Comparison of ENCODE assay signal across 10 mouse cellular contexts in genomic region chr17:31912881-31913662, GRCm38 (mm10). TPM values are rescaled to one million over a fixed set of nuclear protein-coding genes. Genes with fewer than 3 reads are reported as not detected.
DNase-seq lines count a peak whose midpoint lies in the region; ATAC-seq lines count a peak whose summit lies in the region.
"Had no signal": no experiment of that assay in that cellular context is flagged by ENCODE, and none has a peak within 500 bp of the region (broad histone marks: within the 10 kb centered on the region; RNA-seq: fewer than 3 reads in every experiment).

No protein-coding gene starts in this region.

- peaks cover 19% of the 10 kb centered on the region; the same call in 1 of the 2 replicates for H3K4me1 ChIP-seq in kidney, embryonic 16.5 days (ENCODE audit: insufficient read depth, low read length)
- peaks cover 27% of the 10 kb centered on the region for H3K4me1 ChIP-seq in embryonic facial prominence, embryonic 12.5 days
- peaks cover 4% of the 10 kb centered on the region; the same call in 1 of the 2 replicates for H3K4me1 ChIP-seq in midbrain, embryonic 11.5 days (ENCODE audit: control insufficient read depth, insufficient read depth, low read length)
- H3K4me1 ChIP-seq: liver, embryonic 13.5 days had no signal

- 0 out of 2 replicates have a peak overlapping the region, but pooled peaks have one; percentile 25 for H3K9ac ChIP-seq in kidney, embryonic 16.5 days (replicated peaks; ENCODE audit: low read length)
- no peak overlapping the region for H3K9ac ChIP-seq in embryonic facial prominence, embryonic 12.5 days
- 0 out of 2 replicates have a peak overlapping the region, but pooled peaks have one; percentile 14 for H3K9ac ChIP-seq in midbrain, embryonic 11.5 days (ENCODE audit: low read length)
- H3K9ac ChIP-seq: liver, embryonic 13.5 days; neural tube, embryonic 12.5 days had no signal

- H3K27me3 ChIP-seq in kidney, embryonic 16.5 days (ENCODE audit: insufficient read depth, low read length): no peaks in the 10 kb centered on the region
- no peaks in the 10 kb centered on the region for H3K27me3 ChIP-seq in embryonic facial prominence, embryonic 12.5 days
- no peaks in the 10 kb centered on the region for H3K27me3 ChIP-seq in midbrain, embryonic 11.5 days (ENCODE audit: control insufficient read depth, insufficient read depth, low read length)
- H3K27me3 ChIP-seq: liver, embryonic 13.5 days; neural tube, embryonic 12.5 days had no signal

- no peak overlapping the region for H3K4me3 ChIP-seq in kidney, embryonic 16.5 days (ENCODE audit: low read length)
- H3K4me3 ChIP-seq in embryonic facial prominence, embryonic 12.5 days: no peak overlapping the region
- no peak overlapping the region for H3K4me3 ChIP-seq in midbrain, embryonic 11.5 days (ENCODE audit: low read depth, low read length)
- H3K4me3 ChIP-seq: liver, embryonic 13.5 days; neural tube, embryonic 12.5 days had no signal

- WGBS in kidney, embryonic 16.5 days: 48% methylated on average over 18 of the region's 18 CpGs
- WGBS in embryonic facial prominence, embryonic 12.5 days: 42% methylated on average over 18 of the region's 18 CpGs
- WGBS in midbrain, embryonic 11.5 days: 65% methylated on average over 18 of the region's 18 CpGs

- no peaks in the 10 kb centered on the region for H3K9me3 ChIP-seq in kidney, embryonic 16.5 days (ENCODE audit: low read length)
- H3K9me3 ChIP-seq in embryonic facial prominence, embryonic 12.5 days: 0 out of 2 replicates have a peak, but pooled peaks cover 4% of the 10 kb centered on the region
- H3K9me3 ChIP-seq in midbrain, embryonic 11.5 days (ENCODE audit: control insufficient read depth, low read length): no peaks in the 10 kb centered on the region
- H3K9me3 ChIP-seq: liver, embryonic 13.5 days; neural tube, embryonic 12.5 days had no signal

- ATAC-seq in kidney, embryonic 16.5 days (ENCODE audit: low FRiP score, low TSS enrichment): no peak
- ATAC-seq in embryonic facial prominence, embryonic 12.5 days (ENCODE audit: insufficient number of reproducible peaks, insufficient read depth, low FRiP score, low TSS enrichment): no peak
- no peak for ATAC-seq in midbrain, embryonic 11.5 days (ENCODE audit: low FRiP score)

- DNase-seq in adrenal gland, postnatal 14 days: peak; percentile 41
- DNase-seq in adrenal gland, adult 8-10 months: no peak
- DNase-seq in kidney, adult 11 months: no peak
- peak; percentile 84 for DNase-seq in midbrain, embryonic 11.5 days (ENCODE audit: low spot score, missing footprints)
- DNase-seq in urinary bladder, postnatal 10 days (ENCODE audit: low spot score): no peak
- no peak for DNase-seq in spleen, postnatal 14 days (ENCODE audit: low spot score in 2 of 2)
- DNase-seq: liver, embryonic 13.5 days had no signal

- H3K27ac ChIP-seq in kidney, embryonic 16.5 days (ENCODE audit: low read length): no peak overlapping the region
- peak overlapping the region; percentile 65; the same call in 1 of the 2 replicates for H3K27ac ChIP-seq in embryonic facial prominence, embryonic 12.5 days
- H3K27ac ChIP-seq in midbrain, embryonic 11.5 days (ENCODE audit: low read depth, low read length): no peak overlapping the region
- H3K27ac ChIP-seq: liver, embryonic 13.5 days; neural tube, embryonic 12.5 days had no signal

- H3K4me2 ChIP-seq in kidney, embryonic 16.5 days (replicated peaks; ENCODE audit: low read depth, low read length): no peak overlapping the region
- H3K4me2 ChIP-seq in embryonic facial prominence, embryonic 12.5 days (replicated peaks): no peak overlapping the region
- no peak overlapping the region for H3K4me2 ChIP-seq in midbrain, embryonic 11.5 days
- H3K4me2 ChIP-seq: liver, embryonic 13.5 days; neural tube, embryonic 12.5 days had no signal

- no peaks in the 10 kb centered on the region for H3K36me3 ChIP-seq in kidney, embryonic 16.5 days (ENCODE audit: insufficient read depth, low read length)
- H3K36me3 ChIP-seq in embryonic facial prominence, embryonic 12.5 days: no peaks in the 10 kb centered on the region
- H3K36me3 ChIP-seq in midbrain, embryonic 11.5 days (ENCODE audit: control insufficient read depth, insufficient read depth, low read length): no peaks in the 10 kb centered on the region
- H3K36me3 ChIP-seq: liver, embryonic 13.5 days; neural tube, embryonic 12.5 days had no signal

RNA-seq across cellular contexts. Expression of gene Sik1, which starts 57.5 kb away (rescaled TPM):
- total RNA-seq in adrenal gland, postnatal 14 days (2021): 47.3 and 100 TPM in 2 replicates
- 100 to 1,000 TPM in 1 of 4 experiments, 10 to 100 TPM in 2, 1 to 10 TPM in 1; 8.6 to 127 (median 15.7) TPM for total RNA-seq in adrenal gland, adult 8-10 months (2022)
- polyA plus RNA-seq in kidney, embryonic 16.5 days (2015; fragmentation: Nextera tagmentation; extraction: Ambion mirVana): 16.5 and 17.8 TPM in 2 replicates
- 13.0 and 15.8 TPM in 2 replicates for polyA plus RNA-seq in embryonic facial prominence, embryonic 12.5 days (2016; fragmentation: Nextera tagmentation; extraction: Ambion mirVana)
- 8.9 and 14.0 TPM in 2 replicates for polyA plus RNA-seq in midbrain, embryonic 11.5 days (2014; fragmentation: Nextera tagmentation; extraction: Ambion mirVana)

Comparison
In these comparisons a context has a peak if more than half of its experiments do, and no peak if none do; other contexts are left out.
1. DNase-seq: peak in adrenal gland, postnatal 14 days (single experiment) and midbrain, embryonic 11.5 days (single experiment); none in adrenal gland, adult 8-10 months (single experiment), kidney, adult 11 months (single experiment), urinary bladder, postnatal 10 days (single experiment) and spleen, postnatal 14 days (0 of 2).